ENCODE assay signal across 1 mouse cellular context in genomic region chr14:47648706-47649630, GRCm38 (mm10).
TF ChIP-seq lines count a peak whose summit lies in the region.

No protein-coding gene starts in this region.

TF ChIP-seq in CH12.LX, 34 proteins besides CTCF, POLR2A, EP300 and RAD21 (continued from another document):
- 0 out of 2 replicates have a peak, but pooled peaks have one; percentile 24 for TF ChIP-seq KAT2A (IDR thresholded peaks at IDR 0.05; ENCODE audit: insufficient replicate concordance, low read length)
- no peak for TF ChIP-seq ZNF384 (IDR thresholded peaks at IDR 0.05; ENCODE audit: low read depth, low read length)
- no peak for TF ChIP-seq MYC (IDR thresholded peaks at IDR 0.05; ENCODE audit: low read depth, low read length)
- no peak for TF ChIP-seq NRF1 (IDR thresholded peaks at IDR 0.05; ENCODE audit: low read depth, low read length)
- no peak for TF ChIP-seq POLR2AphosphoS2 (IDR thresholded peaks at IDR 0.05; ENCODE audit: low read depth, low read length)
- no peak for TF ChIP-seq GABPA (IDR thresholded peaks at IDR 0.05; ENCODE audit: insufficient replicate concordance, low read depth, low read length)
- no peak for TF ChIP-seq PAX5 (IDR thresholded peaks at IDR 0.05; ENCODE audit: low read length)
- TF ChIP-seq ZMIZ1 (IDR thresholded peaks at IDR 0.05; ENCODE audit: low read depth, low read length) = 0 out of 2 replicates have a peak, but pooled peaks have one; percentile 46
- no peak for TF ChIP-seq JUN (IDR thresholded peaks at IDR 0.05; ENCODE audit: insufficient read depth, low read depth, low read length)
- TF ChIP-seq MAX (IDR thresholded peaks at IDR 0.05; ENCODE audit: low read length) = no peak
- no peak for TF ChIP-seq CHD1 (IDR thresholded peaks at IDR 0.05; ENCODE audit: low read depth, low read length)
- peak; percentile 33; the same call in 1 of the 2 replicates for TF ChIP-seq MXI1 (IDR thresholded peaks at IDR 0.05; ENCODE audit: low read depth, low read length)
- TF ChIP-seq SMC3 (IDR thresholded peaks at IDR 0.05; ENCODE audit: low read depth, low read length) = no peak
